Mouse (Mus musculus): ENCODE results near the gene Nos1.
A peak's percentile ranks its signal among the peaks of the same experiment; 100 is the strongest.

Nos1 gene

DNA sequence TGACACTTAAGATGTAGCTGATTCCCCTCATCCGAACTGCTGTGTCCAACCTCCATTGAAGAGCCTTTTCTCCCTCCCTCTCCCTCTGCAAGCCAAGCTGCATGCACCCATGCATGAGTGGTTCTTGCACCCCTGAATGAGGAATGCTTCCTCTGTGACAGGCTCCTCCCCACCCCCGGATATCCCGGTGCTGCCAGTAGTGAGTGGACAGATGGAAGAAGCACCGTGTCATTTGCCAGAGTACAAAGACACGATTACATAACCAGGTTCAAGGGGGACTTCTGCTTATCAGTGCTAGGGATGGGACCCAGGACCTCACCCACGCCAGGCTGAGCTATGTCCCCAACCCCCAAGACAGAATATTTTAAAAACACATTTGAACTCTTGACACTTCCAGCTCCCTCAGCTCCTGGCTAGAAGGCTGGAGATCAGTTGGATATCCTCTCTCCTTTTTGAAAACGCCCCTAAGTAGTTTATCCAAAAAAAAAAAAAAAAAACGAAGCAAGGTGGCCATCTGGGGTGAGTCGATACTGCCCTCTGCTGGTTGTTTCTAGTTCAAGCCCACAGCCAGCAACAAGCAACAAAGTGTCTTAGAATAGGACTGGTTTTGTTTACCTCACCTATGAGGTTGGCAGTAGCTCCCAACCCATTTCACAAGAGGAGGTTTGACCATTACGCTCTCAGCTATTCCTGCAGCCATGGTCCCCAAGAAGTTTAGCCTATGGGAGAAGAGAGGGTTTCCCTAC lies 175.0 kb downstream of the Nos1 start:
- DNase-seq (ENCODE audit: low read depth, low spot score) = peak; percentile 64

DNA sequence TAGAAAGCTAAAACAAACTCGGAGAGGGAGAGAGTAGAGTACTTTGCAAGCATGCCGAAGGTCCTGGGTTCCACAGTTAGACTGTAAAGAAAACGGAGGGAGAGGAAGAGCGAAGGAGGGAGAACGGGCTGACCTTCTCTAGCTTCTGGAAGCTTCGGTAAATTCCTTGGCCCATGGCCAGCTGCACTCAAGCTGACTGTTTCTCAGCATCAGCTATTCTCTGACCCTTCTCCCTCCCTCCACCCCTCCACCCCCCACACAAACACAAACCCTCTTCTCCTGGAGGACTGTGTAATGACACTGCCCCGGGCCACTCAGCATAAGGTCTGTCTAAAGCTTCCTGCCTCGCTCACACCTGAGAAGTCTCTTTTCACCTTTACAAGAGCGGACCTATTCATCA lies 183.9 kb downstream of the Nos1 start:
- DNase-seq (ENCODE audit: low read depth, low spot score) = no peak

DNA sequence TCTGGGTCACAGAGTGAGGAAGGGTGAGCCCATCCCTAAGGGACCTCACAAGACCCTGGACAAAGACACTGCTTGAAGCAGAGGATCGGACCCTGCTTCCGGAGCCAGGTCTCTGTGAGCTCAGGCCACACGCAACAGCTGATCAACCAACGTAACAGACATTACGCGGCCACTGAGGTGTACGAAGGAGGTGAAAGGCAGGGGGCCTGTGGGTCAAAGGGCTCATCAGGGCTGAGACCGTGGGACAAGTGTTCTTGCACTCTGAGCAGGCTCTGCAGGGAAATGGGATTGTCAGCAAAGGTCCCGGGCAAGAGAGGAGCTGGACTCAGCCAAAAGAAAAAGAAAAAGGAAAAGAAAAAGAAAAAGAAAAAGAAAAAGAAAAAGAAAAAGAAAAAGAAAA lies 186.1 kb downstream of the Nos1 start:
- no peak for DNase-seq (ENCODE audit: low read depth, low spot score)

DNA sequence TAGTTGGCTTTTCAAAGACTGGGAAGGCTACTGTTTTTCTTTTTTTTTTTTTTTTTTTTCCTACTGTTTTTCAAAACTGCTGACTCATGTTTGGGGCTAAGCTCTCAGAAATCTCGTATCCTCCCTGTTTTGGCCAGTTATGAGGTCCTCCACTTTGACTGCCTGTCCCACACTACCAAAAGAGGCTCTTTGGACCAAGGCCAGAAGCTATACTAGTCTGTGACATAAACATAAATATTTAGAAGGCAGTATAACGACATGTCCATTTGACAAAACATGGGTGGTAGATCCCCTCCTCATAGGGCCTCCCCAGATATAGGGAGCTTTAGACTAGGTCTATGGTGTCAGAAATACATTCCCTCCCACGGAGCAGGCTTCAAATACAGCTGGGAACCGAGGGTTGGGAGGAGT lies 186.8 kb downstream of the Nos1 start:
- DNase-seq (ENCODE audit: low read depth, low spot score) = no peak

DNA sequence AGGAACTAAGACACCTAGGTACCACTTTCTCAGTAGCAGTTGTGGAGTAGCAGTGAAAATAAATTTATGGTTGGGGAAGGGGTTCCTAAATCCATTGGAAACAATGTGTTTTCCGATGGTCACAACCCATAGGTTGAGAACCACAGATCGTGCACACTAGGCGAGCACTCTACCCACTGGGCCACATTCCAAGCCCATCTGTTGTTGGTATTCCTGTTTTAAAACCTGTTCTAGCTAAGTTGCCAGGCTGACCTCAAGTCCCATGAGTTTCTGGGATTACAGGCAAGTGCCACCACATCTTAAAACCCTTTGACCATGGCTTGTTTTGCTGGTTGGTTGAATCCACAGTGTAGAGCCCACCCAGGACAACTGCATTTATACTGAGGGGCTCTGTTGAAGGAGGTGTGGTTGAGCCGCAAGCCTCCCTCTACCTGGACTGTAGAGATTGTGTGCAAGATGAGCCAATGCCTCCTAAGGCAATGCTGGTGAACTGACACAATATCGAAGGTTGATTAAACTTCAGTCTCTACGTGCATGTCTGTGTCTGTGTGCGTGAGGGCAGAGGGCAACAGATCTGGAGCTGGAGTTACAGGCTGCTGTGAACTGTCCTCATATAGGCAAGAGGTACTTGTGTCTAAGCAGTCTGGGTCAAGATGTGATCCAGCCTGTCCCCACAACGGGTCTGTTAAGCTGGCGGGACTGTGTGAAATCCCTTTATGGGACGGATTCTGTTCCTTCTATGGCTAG lies 189.0 kb downstream of the Nos1 start:
- DNase-seq (ENCODE audit: low read depth, low spot score) = no peak

DNA sequence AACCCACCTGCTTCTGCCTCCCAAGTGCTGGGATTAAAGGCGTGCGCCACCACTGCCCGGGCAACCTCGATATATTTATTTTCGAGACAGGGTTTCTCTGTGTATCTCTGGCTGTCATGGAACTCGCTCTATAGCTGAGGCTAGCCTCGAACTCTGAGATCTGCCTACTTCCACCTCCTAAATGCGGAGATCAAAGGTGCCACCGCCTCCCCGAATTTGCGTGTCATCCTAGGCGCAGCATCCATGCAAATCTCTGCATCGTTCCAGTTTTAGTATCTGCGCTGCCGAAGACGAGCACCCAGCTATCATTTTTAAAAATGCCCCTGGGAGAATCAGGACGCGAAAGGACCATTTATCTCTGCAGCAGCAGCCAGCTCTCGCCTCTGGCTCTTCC lies 195.4 kb downstream of the Nos1 start:
- no peak for DNase-seq (ENCODE audit: low read depth, low spot score)

DNA sequence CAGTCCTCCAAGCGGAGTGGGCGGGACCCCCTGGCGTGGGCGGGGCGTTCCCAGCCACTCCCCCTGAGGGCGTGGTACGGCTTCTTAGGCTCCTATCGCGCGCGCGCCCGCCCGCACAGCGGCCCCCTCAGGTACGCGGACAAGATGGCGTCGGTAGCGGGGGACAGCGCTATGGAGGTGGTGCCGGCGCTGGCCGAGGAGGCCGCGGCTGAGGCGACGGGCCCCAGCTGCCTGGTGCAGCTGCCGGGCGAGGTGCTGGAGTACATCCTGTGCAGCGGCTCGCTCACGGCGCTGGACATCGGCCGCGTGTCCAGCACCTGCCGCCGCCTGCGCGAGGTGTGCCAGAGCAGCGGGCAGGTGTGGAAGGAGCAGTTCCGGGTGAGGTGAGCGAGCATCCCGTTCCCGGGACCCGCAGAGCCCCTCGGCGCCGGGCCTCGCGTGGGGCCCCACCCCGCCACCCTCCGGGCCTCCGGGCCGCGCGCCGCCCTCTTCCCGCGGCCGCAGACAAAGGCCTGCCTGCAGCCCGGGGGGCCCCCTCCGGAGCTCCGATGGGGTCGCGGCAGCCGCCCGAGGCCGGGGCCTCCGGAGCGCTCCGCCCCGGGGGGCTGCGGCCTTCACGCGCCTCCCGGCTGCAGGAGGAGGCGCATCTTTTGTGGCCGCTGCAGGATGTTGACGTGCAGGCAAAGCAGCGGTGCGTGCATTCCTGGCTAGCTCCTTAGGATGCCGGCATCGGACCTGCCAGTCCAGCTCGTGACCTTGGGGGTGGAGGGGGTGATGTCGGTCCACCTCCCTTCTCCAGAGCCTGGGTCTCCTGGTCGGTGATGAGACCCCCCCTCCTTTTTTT lies 196.0 kb downstream of the Nos1 start, which contains the start of gene Fbxo21:
Gene Fbxo21 (plus strand): TSS at position 74 of the 844 bp plus-strand sequence.
- DNase-seq (ENCODE audit: low read depth, low spot score) = peak; percentile 95

DNA sequence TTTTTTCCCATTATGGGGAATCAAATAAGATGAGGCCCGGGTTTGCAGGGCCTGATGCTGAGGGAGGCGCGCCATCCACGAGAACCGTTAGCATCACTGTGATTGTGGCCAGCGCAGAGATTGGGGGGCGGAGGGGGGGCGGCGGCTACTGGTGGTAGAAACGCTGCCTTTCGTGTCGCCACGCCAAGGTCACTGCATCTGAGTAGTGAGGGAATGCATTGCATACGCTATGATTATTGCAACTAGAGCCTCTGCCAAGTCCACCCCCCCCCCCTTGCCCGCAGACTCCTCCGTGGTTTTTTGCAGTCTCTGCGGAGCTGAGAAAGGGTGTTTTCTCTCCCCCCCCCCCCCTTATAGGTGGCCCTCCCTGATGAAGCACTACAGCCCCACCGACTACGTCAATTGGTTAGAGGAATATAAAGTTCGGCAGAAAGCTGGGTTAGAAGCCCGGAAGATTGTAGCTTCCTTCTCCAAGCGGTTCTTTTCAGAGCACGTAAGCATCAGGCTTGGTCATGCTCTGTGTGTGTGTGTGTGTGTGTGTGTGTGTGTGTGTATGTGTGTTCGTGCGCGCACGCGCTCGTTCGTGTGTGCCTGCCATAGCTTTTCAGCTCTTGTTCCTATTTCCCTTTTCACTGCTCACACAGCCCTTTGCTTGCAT lies 196.8 kb downstream of the Nos1 start:
- DNase-seq (ENCODE audit: low read depth, low spot score) = no peak

DNA sequence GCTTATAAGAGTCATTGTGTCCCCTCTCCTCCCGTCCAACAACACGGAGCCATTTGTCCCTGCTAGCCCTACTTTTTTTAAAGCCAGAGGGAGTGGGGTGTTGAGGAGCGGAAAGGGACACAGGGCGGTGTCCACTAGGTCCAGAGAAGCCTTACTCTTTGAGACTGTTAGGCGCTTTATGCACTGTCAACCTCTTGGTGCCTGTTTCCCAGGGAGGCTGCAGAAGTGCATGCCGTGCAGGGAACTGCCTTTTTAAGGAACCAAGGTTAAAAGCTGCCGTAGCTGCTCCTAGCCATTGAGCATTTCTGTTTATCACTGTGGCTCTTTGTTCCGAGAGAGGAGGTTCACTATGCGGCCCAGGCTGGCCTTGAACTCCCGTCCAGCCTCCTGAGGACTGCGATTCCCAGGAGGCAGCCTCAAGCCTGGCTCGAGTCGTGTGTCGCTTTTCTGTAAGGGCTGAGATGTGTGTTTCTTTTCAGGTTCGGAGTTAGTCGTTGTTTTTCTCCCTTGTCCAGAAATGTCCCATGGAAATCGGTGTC lies 197.4 kb downstream of the Nos1 start:
- no peak for DNase-seq (ENCODE audit: low read depth, low spot score)

DNA sequence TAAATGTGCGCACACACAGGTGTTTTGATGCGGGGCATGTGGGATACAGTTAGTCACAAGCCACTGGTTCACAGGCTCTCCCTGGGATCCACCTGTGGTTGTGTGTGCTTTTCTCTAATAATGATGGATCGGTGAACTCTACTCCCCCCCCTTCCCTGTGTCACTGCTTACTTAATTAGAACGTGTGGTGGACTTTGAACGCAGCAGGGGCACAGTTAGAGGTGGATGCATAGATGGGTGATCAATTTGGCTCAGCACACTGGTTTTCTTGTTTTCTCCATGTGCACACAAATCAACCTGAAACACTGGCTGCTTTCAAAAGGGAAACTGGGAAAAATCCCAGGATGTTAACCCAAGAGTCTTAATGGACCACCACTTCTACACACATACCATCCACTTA lies 198.2 kb downstream of the Nos1 start:
- no peak for DNase-seq (ENCODE audit: low read depth, low spot score)

DNA sequence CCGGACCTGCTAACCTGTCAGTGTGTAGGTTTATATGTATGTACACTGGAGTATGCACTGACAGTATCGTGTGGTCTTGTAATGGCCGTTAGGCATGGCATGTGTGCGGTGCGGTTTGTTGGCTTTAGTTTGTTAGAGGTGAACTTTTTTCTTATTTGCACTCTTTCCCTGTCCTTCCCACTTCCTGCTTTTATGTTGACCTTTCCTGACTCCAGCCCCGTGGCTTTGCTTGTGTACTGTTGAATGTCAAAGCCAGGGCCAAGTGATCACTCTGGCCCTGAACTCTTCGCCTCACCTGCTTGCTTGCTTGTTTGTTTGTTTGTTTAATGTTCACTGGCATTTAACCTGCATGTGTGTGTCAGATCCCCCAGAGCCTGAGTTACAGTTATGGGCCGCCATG lies 200.1 kb downstream of the Nos1 start:
- DNase-seq (ENCODE audit: low read depth, low spot score) = no peak

DNA sequence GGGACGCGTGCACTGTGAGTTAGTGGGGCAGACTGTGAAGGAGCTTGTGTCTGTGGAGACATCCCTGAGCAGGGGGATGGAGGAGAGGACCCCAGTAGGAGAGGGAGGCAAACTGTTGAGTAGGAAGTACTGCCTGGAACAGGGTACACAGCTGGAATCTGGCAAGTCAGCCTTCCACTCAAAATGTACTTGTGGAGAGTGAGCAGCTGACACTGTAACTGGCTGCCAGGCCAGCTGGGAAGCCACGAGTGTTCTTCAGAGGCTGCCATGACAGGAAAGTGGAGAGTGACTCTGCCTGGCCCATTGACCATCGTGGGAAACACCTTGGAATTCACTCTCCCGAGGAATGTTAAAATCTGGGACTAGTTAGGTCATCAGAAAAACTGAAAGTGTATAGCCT lies 201.1 kb downstream of the Nos1 start:
- no peak for DNase-seq (ENCODE audit: low read depth, low spot score)

DNA sequence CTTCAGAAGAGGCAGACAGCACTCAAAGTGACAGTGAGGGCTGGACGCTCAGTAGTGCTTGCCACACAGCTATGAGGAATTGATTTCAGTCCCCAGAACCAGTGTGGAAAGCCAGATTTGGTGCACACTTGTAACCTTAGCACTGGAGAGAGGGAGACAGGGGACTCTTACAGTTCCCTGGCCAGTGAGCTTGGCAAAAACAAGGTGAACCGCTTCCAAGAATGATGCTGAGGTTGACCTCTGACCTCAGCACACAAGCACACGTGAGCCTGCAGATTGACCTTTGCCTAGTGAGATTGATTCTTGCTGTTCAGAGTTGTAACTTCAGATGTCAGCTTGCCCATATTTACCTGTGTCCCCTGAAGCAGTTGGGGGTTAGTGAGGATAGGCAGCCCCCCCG lies 205.5 kb downstream of the Nos1 start:
- no peak for DNase-seq (ENCODE audit: low read depth, low spot score)

DNA sequence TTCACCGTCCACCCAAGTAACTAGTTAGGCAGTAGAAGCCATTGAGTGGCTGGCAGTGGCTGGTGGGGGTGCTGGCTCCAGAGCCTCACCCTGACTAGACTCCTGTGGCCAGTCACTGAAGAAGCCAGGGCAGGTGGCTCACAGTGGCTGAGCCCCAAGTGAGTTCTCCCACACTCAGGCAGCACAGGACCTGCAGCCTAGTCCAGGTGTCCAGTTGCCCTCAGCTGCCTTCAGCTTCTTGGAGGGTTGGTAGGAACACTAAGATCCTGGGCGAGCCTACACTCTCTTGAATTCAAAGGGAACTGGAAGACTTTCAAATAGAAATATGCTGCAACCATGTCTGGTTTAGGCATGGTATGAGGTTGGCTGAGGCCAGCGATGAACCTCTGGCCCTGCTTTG lies 207.1 kb downstream of the Nos1 start:
- DNase-seq (ENCODE audit: low read depth, low spot score) = no peak

DNA sequence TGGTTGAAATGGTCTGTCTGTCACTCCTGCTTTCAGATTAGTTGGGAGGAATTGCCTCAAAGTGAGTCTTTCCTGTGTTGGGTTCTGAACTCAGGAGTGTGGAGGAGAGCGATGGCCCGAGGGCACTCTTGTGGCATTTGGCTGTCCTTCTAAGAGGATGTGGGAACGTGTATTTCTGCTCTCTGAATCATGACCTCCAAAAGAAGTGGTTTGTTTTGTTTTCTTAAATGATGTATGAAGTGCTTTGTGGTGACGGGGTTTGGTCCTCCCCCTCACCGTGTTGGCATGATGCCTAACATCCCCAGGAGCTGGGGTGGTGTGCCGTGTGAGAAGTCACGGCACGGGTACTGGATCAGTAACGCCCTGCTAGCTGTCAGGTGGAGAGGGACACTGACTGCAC lies 207.5 kb downstream of the Nos1 start:
- DNase-seq (ENCODE audit: low read depth, low spot score) = no peak

DNA sequence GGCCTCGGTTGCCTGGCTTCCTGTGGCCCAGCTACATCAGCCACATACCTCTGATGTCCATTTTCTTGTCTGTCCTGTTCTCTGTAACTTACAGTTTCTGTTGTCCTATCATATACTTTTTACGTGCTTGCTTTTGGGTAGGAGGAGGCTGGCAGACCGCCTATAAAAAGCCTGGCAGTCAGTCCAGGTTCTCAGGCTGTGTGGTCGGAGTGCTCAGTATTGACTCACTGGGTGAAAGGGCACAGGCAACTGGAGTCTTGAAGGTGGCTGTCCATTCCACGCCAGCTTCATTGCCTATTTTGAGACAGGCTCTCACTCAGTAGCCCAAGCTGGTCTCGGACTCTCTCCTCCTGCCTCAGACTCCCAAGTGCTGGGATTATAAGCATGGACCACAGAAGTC lies 208.9 kb downstream of the Nos1 start:
- DNase-seq (ENCODE audit: low read depth, low spot score) = no peak

DNA sequence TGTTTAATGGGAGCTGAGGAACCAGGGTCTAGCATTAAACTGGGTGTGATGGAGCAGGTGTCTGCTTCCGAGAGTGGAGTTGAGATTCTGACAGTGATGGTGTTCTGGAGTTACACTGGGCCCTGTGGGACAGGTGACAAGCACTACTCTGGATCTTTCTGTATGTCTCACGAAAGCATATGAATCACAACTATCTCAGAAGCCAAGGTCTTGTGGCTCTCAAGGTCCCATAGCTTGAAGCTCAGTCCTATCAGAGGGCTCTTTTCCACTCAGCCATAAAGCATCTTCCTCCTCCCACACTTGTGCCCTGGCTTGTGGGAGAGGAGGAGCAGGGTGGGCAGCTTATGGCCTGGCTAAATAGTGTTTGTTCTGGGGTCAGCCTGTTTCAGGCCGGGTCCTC lies 210.1 kb downstream of the Nos1 start:
- no peak for DNase-seq (ENCODE audit: low read depth, low spot score)

DNA sequence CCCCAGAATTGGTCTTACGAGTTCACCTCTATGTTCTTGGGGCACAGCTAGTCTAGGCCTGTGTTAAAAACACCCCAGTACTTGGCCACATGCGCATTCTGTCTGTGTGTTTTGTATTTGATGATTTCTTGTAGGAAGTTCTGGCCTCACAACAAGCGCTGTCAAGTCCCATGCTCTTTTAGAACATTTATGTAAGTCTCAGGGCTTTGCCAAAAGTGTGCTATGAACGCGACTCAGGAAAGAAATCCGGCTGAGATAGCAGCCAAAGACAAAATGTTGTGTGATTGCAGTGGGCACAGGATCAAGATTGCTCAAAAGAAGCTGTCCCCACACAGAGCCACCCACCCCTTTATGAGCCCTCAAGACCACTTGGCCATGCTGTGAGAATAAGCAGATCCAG lies 212.7 kb downstream of the Nos1 start:
- DNase-seq (ENCODE audit: low read depth, low spot score) = no peak

DNA sequence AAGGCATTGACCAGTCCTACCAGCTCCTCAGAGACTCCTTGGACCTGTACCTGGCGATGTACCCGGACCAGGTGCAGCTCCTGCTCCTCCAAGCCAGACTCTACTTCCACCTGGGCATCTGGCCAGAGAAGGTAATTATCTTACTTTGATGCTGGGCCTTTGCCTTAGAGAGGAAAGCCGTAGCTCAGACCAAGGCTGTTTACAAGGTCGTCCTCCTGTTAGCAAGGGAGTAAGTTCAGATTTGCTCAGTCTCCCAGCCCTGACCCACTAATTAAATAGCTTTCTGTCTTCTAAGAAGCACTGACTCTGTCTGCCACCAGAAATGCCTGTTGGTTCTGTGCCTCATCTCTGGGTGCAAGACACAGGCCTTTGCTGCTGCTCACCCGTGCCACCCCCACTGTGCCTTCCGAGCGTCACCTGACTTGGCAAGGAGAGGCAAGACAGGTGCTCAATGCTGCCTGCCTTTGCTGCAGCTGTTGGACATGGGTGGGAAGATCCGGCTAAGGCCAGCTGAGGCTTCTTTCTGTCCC lies 214.6 kb downstream of the Nos1 start:
- no peak for DNase-seq (ENCODE audit: low read depth, low spot score)

DNA sequence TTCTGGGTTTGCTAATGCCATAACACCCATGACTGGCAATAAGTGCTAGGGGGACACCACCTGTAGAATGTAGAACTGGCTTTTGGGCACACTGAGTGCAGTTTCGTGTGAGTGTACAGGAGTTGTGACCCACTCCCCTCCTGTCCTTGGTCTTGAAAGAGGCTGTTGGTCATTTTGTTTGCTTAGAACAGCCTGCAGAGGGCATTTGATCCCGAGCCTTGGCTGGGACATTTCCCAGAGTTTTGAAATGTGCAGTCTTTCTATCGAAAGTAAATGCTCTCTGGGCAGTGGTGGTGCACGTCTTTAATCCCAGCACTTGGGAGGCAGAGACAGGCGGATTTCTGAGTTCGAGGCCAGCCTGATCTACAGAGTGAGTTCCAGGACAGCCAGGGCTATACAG lies 215.1 kb downstream of the Nos1 start:
- DNase-seq (ENCODE audit: low read depth, low spot score) = no peak

DNA sequence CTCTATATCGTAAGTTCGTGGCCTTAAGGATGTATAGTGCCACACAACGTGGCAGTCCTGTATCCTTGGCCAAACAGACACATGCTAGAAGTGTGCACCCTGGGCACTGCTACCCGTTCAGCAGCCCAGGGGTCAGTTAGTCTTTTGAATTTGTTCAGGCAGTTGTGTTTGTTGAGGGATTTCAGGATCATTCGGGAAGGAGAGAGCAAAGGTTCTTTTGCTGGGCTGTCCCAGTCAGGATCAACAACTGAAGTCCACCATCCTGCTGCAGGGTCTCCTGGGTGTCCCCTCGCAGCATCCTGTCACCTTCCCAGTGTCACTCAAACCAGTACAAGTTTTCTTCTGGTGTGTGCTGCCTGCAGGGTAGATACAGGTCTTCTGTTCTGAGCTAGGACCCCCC lies 215.7 kb downstream of the Nos1 start:
- DNase-seq (ENCODE audit: low read depth, low spot score) = no peak

Measured in mesoderm, embryonic 11.5 days (tissue).